8 mouse cellular contexts compared by ENCODE assay signal in the genomic region with DNA sequence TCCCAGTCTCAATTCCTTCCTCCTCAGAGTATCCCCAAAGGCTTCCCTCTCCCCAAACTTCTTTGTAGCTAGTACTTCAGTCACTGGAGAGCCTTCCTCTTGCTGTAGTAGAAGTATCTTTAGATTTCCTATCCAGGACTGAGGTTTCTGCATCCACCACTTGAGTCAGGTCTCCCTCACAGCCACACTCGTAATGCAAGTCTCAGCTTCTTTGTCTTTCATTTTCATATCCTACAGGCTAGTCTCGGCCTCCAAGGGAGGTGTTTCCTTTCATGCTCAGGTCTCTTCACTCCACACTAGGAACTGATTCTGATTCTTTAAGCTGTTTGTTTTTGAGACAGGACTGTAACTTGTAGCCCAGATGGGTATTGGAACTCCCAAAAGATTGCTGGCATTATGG. TPM values are rescaled to one million over a fixed set of nuclear protein-coding genes. Genes with fewer than 3 reads are reported as not detected.
A peak's percentile ranks its signal among the peaks of the same experiment; 100 is the strongest.
DNase-seq lines count a peak whose midpoint lies in the region; ATAC-seq and TF ChIP-seq lines count a peak whose summit lies in the region.

No protein-coding gene starts in this region.

- no peak for ATAC-seq in embryonic facial prominence, embryonic 14.5 days (ENCODE audit: low read depth)
- ATAC-seq in intestine, embryonic 14.5 days (replicated peaks; ENCODE audit: low FRiP score, low TSS enrichment, low read depth) = no peak
- ATAC-seq in midbrain, postnatal 0 days (ENCODE audit: low FRiP score) = no peak
- ATAC-seq in CD4-positive, CD25-positive, alpha-beta regulatory T cell, adult 4 months = no peak

- WGBS in embryonic facial prominence, embryonic 14.5 days = 83% methylated on average over 2 of the region's 2 CpGs
- WGBS in intestine, embryonic 14.5 days = 89% methylated on average over 2 of the region's 2 CpGs
- 82% methylated on average over 2 of the region's 2 CpGs for WGBS in midbrain, postnatal 0 days

- no peaks in the 10 kb centered on the region for H3K27me3 ChIP-seq in embryonic facial prominence, embryonic 14.5 days (replicated peaks; ENCODE audit: control insufficient read depth, insufficient read depth, low read length)
- H3K27me3 ChIP-seq in intestine, embryonic 14.5 days (replicated peaks; ENCODE audit: control insufficient read depth, insufficient read depth, low read length) = no peaks in the 10 kb centered on the region
- H3K27me3 ChIP-seq in midbrain, postnatal 0 days (ENCODE audit: insufficient read depth, low read length) = no peaks in the 10 kb centered on the region

- DNase-seq in layer of hippocampus, adult 11-12 months (ENCODE audit: low spot score) = peak; percentile 2
- no peak for DNase-seq in layer of hippocampus, postnatal 36 days
- DNase-seq in embryonic facial prominence, embryonic 14.5 days (ENCODE audit: low spot score) = no peak
- DNase-seq in intestine, embryonic 14.5 days (ENCODE audit: low spot score) = peak; percentile 35
- no peak for DNase-seq in midbrain, postnatal 0 days (ENCODE audit: low spot score)
- DNase-seq in thymus, postnatal 25 days = no peak
- no peak for DNase-seq in layer of hippocampus, adult 18-20 months (ENCODE audit: low spot score in 2 of 2)

- peak overlapping the region; percentile 88 for H3K4me2 ChIP-seq in embryonic facial prominence, embryonic 14.5 days (ENCODE audit: low read depth, low read length)
- H3K4me2 ChIP-seq in intestine, embryonic 14.5 days (ENCODE audit: low read length) = peak overlapping the region; percentile 91
- peak overlapping the region; percentile 89 for H3K4me2 ChIP-seq in midbrain, postnatal 0 days (ENCODE audit: low read depth, low read length, poor library complexity, severe bottlenecking)

- H3K4me3 ChIP-seq in embryonic facial prominence, embryonic 14.5 days (ENCODE audit: low read depth, low read length) = peak overlapping the region; percentile 91
- peak overlapping the region; percentile 89 for H3K4me3 ChIP-seq in intestine, embryonic 14.5 days (ENCODE audit: low read depth, low read length)
- H3K4me3 ChIP-seq in midbrain, postnatal 0 days (ENCODE audit: low read depth, low read length) = peak overlapping the region; percentile 79

- H3K4me1 ChIP-seq in embryonic facial prominence, embryonic 14.5 days (ENCODE audit: control insufficient read depth, insufficient read depth, low read length) = peaks cover 5% of the 10 kb centered on the region; the same call in 1 of the 2 replicates
- H3K4me1 ChIP-seq in intestine, embryonic 14.5 days (replicated peaks; ENCODE audit: control insufficient read depth, insufficient read depth, low read length) = peaks cover 12% of the 10 kb centered on the region
- peaks cover 6% of the 10 kb centered on the region; the same call in 1 of the 2 replicates for H3K4me1 ChIP-seq in midbrain, postnatal 0 days (ENCODE audit: insufficient read depth, low read length)

- H3K27ac ChIP-seq in embryonic facial prominence, embryonic 14.5 days (replicated peaks; ENCODE audit: low read depth, low read length) = no peak overlapping the region
- H3K27ac ChIP-seq in intestine, embryonic 14.5 days (ENCODE audit: low read depth) = no peak overlapping the region
- H3K27ac ChIP-seq in midbrain, postnatal 0 days (ENCODE audit: low read depth, low read length) = no peak overlapping the region

- no peaks in the 10 kb centered on the region for H3K9me3 ChIP-seq in embryonic facial prominence, embryonic 14.5 days (ENCODE audit: control insufficient read depth, low read length)
- H3K9me3 ChIP-seq in intestine, embryonic 14.5 days (ENCODE audit: control insufficient read depth, low read length) = no peaks in the 10 kb centered on the region
- no peaks in the 10 kb centered on the region for H3K9me3 ChIP-seq in midbrain, postnatal 0 days (ENCODE audit: low read length)

- H3K36me3 ChIP-seq in embryonic facial prominence, embryonic 14.5 days (ENCODE audit: control insufficient read depth, insufficient read depth, low read length) = peaks cover 50% of the 10 kb centered on the region
- peaks cover 50% of the 10 kb centered on the region for H3K36me3 ChIP-seq in intestine, embryonic 14.5 days (ENCODE audit: control insufficient read depth, insufficient read depth, low read length)
- H3K36me3 ChIP-seq in midbrain, postnatal 0 days (ENCODE audit: insufficient read depth, low read length) = peaks cover 45% of the 10 kb centered on the region

- peak overlapping the region; percentile 90 for H3K9ac ChIP-seq in embryonic facial prominence, embryonic 14.5 days (ENCODE audit: low read depth, low read length)
- H3K9ac ChIP-seq in intestine, embryonic 14.5 days (ENCODE audit: low read length) = 0 out of 2 replicates have a peak overlapping the region, but pooled peaks have one; percentile 79
- H3K9ac ChIP-seq in midbrain, postnatal 0 days (replicated peaks; ENCODE audit: low read length, poor library complexity, severe bottlenecking) = peak overlapping the region; percentile 83; the same call in 1 of the 2 replicates

- TF ChIP-seq CTCF in midbrain, postnatal 0 days (IDR thresholded peaks at IDR 0.05) = no peak

RNA-seq across cellular contexts. Expression of a gene that starts 1.3 kb away (rescaled TPM):
- 100 to 1,000 TPM; 154 to 191 TPM for total RNA-seq in layer of hippocampus, postnatal 36 days (2021)
- polyA plus RNA-seq in embryonic facial prominence, embryonic 14.5 days (2014; fragmentation: Nextera tagmentation; extraction: Ambion mirVana) = 38.7 and 49.8 TPM in 2 replicates
- polyA plus RNA-seq in intestine, embryonic 14.5 days (2014; fragmentation: Nextera tagmentation; extraction: Ambion mirVana) = 48.2 and 51.4 TPM in 2 replicates
- total RNA-seq in midbrain, postnatal 0 days (2014; rRNA removed) = 176 and 253 TPM in 2 replicates
- 52.7 and 64.1 TPM in 2 replicates for polyA plus RNA-seq in midbrain, postnatal 0 days (2015; fragmentation: Nextera tagmentation; extraction: Ambion mirVana)
- polyA plus RNA-seq in CD4-positive, CD25-positive, alpha-beta regulatory T cell, adult 4 months (2017; shearing (Covaris generic)) = 10 to 100 TPM; 23.4 to 27.4 TPM
- 100 to 1,000 TPM; 139 to 159 TPM for total RNA-seq in layer of hippocampus, adult 18-20 months (2021)

RNA-seq across cellular contexts. Expression of a gene that starts 12.0 kb away (rescaled TPM):
- 1 to 10 TPM; 5.5 to 5.9 TPM for total RNA-seq in layer of hippocampus, postnatal 36 days (2021)
- polyA plus RNA-seq in embryonic facial prominence, embryonic 14.5 days (2014; fragmentation: Nextera tagmentation; extraction: Ambion mirVana) = 3.5 and 4.3 TPM in 2 replicates
- polyA plus RNA-seq in intestine, embryonic 14.5 days (2014; fragmentation: Nextera tagmentation; extraction: Ambion mirVana) = 2.4 and 2.7 TPM in 2 replicates
- total RNA-seq in midbrain, postnatal 0 days (2014; rRNA removed) = 3.3 and 4.9 TPM in 2 replicates
- 4.7 and 5.3 TPM in 2 replicates for polyA plus RNA-seq in midbrain, postnatal 0 days (2015; fragmentation: Nextera tagmentation; extraction: Ambion mirVana)
- polyA plus RNA-seq in CD4-positive, CD25-positive, alpha-beta regulatory T cell, adult 4 months (2017; shearing (Covaris generic)) = 10 to 100 TPM in 1 of 2 experiments, 1 to 10 TPM in 1; 7.5 to 12.3 TPM
- total RNA-seq in layer of hippocampus, adult 18-20 months (2021) = 1 to 10 TPM; 5.1 to 5.9 TPM

RNA-seq across cellular contexts. Expression of a gene that starts 19.0 kb away (rescaled TPM):
- 100 to 1,000 TPM; 554 to 570 TPM for total RNA-seq in layer of hippocampus, postnatal 36 days (2021)
- 8.1 and 8.7 TPM in 2 replicates for polyA plus RNA-seq in embryonic facial prominence, embryonic 14.5 days (2014; fragmentation: Nextera tagmentation; extraction: Ambion mirVana)
- polyA plus RNA-seq in intestine, embryonic 14.5 days (2014; fragmentation: Nextera tagmentation; extraction: Ambion mirVana) = 5.2 and 7.1 TPM in 2 replicates
- total RNA-seq in midbrain, postnatal 0 days (2014; rRNA removed) = 433 and 742 TPM in 2 replicates
- 186 and 226 TPM in 2 replicates for polyA plus RNA-seq in midbrain, postnatal 0 days (2015; fragmentation: Nextera tagmentation; extraction: Ambion mirVana)
- polyA plus RNA-seq in CD4-positive, CD25-positive, alpha-beta regulatory T cell, adult 4 months (2017; shearing (Covaris generic)) = under 1 TPM; 0.60 to 0.69 TPM
- 100 to 1,000 TPM; 572 to 597 TPM for total RNA-seq in layer of hippocampus, adult 18-20 months (2021)

RNA-seq across cellular contexts. Expression of a gene that starts 26.5 kb away (rescaled TPM):
- 1 to 10 TPM in 1 of 2 experiments, under 1 TPM in 1; 0.95 to 1.1 TPM for total RNA-seq in layer of hippocampus, postnatal 36 days (2021)
- polyA plus RNA-seq in embryonic facial prominence, embryonic 14.5 days (2014; fragmentation: Nextera tagmentation; extraction: Ambion mirVana) = 58.9 and 61.1 TPM in 2 replicates
- polyA plus RNA-seq in intestine, embryonic 14.5 days (2014; fragmentation: Nextera tagmentation; extraction: Ambion mirVana) = 58.5 and 62.4 TPM in 2 replicates
- total RNA-seq in midbrain, postnatal 0 days (2014; rRNA removed) = 6.6 and 9.7 TPM in 2 replicates
- 8.3 and 8.5 TPM in 2 replicates for polyA plus RNA-seq in midbrain, postnatal 0 days (2015; fragmentation: Nextera tagmentation; extraction: Ambion mirVana)
- polyA plus RNA-seq in CD4-positive, CD25-positive, alpha-beta regulatory T cell, adult 4 months (2017; shearing (Covaris generic)) = not detected
- 1 to 10 TPM; 1.3 to 1.9 TPM for total RNA-seq in layer of hippocampus, adult 18-20 months (2021)

Comparison
In these comparisons a context has a peak if more than half of its experiments do, and no peak if none do; other contexts are left out.
1. DNase-seq: peak in layer of hippocampus, adult 11-12 months (single experiment) and intestine, embryonic 14.5 days (single experiment); none in layer of hippocampus, postnatal 36 days (0 of 2), embryonic facial prominence, embryonic 14.5 days (single experiment), midbrain, postnatal 0 days (single experiment), thymus, postnatal 25 days (single experiment) and layer of hippocampus, adult 18-20 months (0 of 2).
2. RNA of a gene that starts 19.0 kb away (polyA plus RNA-seq): 186 to 226 TPM in midbrain, postnatal 0 days; 8.1 to 8.7 TPM in embryonic facial prominence, embryonic 14.5 days, 5.2 to 7.1 TPM in intestine, embryonic 14.5 days and 0.60 to 0.69 TPM in CD4-positive, CD25-positive, alpha-beta regulatory T cell, adult 4 months; every median in the first group is over 10 times any median in the second.
3. Peak in every context shown above with its lines, with median percentiles within 50 percentile points of each other: H3K4me2 ChIP-seq, H3K4me3 ChIP-seq and H3K9ac ChIP-seq.